Mouse (Mus musculus): Measurements from ENCODE around the gene Map1s.

- TF ChIP-seq CTCF (IDR thresholded peaks at IDR 0.05; ENCODE audit: low read depth) (peak; percentile 83), EP300 (optimal IDR thresholded peaks at IDR 0.05) (no peak)
These were observed 11.9 kb upstream of the Map1s start for GRCm38 (mm10) chr8:70893656-70894384.

Data from stomach, postnatal 0 days (tissue).